Mouse (Mus musculus): ENCODE results near the gene Sbno1.

- TF ChIP-seq EP300 (IDR thresholded peaks at IDR 0.05; ENCODE audit: insufficient read depth, low read depth, low read length) (no peak), CTCF (IDR thresholded peaks at IDR 0.05) (no peak)
These were observed 48.7 kb downstream of the Sbno1 start for GRCm38 (mm10) chr5:124377149-124377548.
